Mouse (Mus musculus): ENCODE measurements around the gene Rnf11. TPM values are rescaled to one million over a fixed set of nuclear protein-coding genes. Genes with fewer than 3 reads are reported as not detected.

Rnf11 gene
- polyA plus RNA-seq (2014; fragmentation: Nextera tagmentation; extraction: Ambion mirVana) = 25.0 and 25.2 TPM in 2 replicates

- Histone ChIP-seq H3K27ac (ENCODE audit: low read depth, low read length) (no peak within 1 kb of the TSS), H3K9me3 (ENCODE audit: control insufficient read depth, low read length) (no peaks in the 10 kb centered on the region), H3K4me3 (ENCODE audit: low read depth, low read length) (no peak within 1 kb of the TSS), H3K4me1 (replicated peaks; ENCODE audit: control insufficient read depth, insufficient read depth, low read length) (no peaks in the 10 kb centered on the region), H3K36me3 (ENCODE audit: control insufficient read depth, insufficient read depth, low read length) (no peaks in the 10 kb centered on the region), H3K27me3 (replicated peaks; ENCODE audit: control insufficient read depth, insufficient read depth, low read length) (no peaks in the 10 kb centered on the region), H3K4me2 (no peak within 1 kb of the TSS), H3K9ac (ENCODE audit: low read depth, low read length) (no peak within 1 kb of the TSS)
- ATAC-seq (replicated peaks; ENCODE audit: low FRiP score) (no peak), DNase-seq (ENCODE audit: low spot score) (no peak)
- 73% methylated on average over 3 of the region's 3 CpGs for WGBS
These were observed at the start of gene Rnf11 for GRCm38 (mm10) chr4:109484621-109485020. Gene Rnf11, minus strand, starts transcription at chr4:109484728.

- ATAC-seq (replicated peaks; ENCODE audit: low FRiP score) (no peak), DNase-seq (ENCODE audit: low spot score) (no peak)
- H3K4me3 ChIP-seq (ENCODE audit: low read depth, low read length) = no peak within 1 kb of the TSS
- no peaks in the 10 kb centered on the region for H3K36me3 ChIP-seq (ENCODE audit: control insufficient read depth, insufficient read depth, low read length)
- no peaks in the 10 kb centered on the region for H3K4me1 ChIP-seq (replicated peaks; ENCODE audit: control insufficient read depth, insufficient read depth, low read length)
- no peak within 1 kb of the TSS for H3K4me2 ChIP-seq
- no peaks in the 10 kb centered on the region for H3K9me3 ChIP-seq (ENCODE audit: control insufficient read depth, low read length)
- no peak within 1 kb of the TSS for H3K9ac ChIP-seq (ENCODE audit: low read depth, low read length)
- no peak within 1 kb of the TSS for H3K27ac ChIP-seq (ENCODE audit: low read depth, low read length)
- WGBS = 90% methylated on average over 2 of the region's 2 CpGs
- no peaks in the 10 kb centered on the region for H3K27me3 ChIP-seq (replicated peaks; ENCODE audit: control insufficient read depth, insufficient read depth, low read length)
These were observed 46.6 kb upstream of the Rnf11 start, which contains the start of gene 4930522H14Rik for GRCm38 (mm10) chr4:109531111-109531510. Gene 4930522H14Rik, minus strand, starts transcription at chr4:109531297.

GRCm38 (mm10) chr4:109530245-109530816, 45.8 kb upstream of the Rnf11 start:
- H3K4me2 ChIP-seq = no peak overlapping the region
- no peak overlapping the region for H3K9ac ChIP-seq (ENCODE audit: low read depth, low read length)
- H3K4me3 ChIP-seq (ENCODE audit: low read depth, low read length) = no peak overlapping the region
- no peak overlapping the region for H3K27ac ChIP-seq (ENCODE audit: low read depth, low read length)
- ATAC-seq (replicated peaks; ENCODE audit: low FRiP score) (no peak), DNase-seq (ENCODE audit: low spot score) (no peak)
- H3K27me3 ChIP-seq (replicated peaks; ENCODE audit: control insufficient read depth, insufficient read depth, low read length) = no peaks in the 10 kb centered on the region
- H3K4me1 ChIP-seq (replicated peaks; ENCODE audit: control insufficient read depth, insufficient read depth, low read length) = no peaks in the 10 kb centered on the region
- 75% methylated on average over 15 of the region's 15 CpGs for WGBS
- no peaks in the 10 kb centered on the region for H3K36me3 ChIP-seq (ENCODE audit: control insufficient read depth, insufficient read depth, low read length)
- no peaks in the 10 kb centered on the region for H3K9me3 ChIP-seq (ENCODE audit: control insufficient read depth, low read length)

GRCm38 (mm10) chr4:109504885-109505284, 20.4 kb upstream of the Rnf11 start:
- Histone ChIP-seq H3K9me3 (ENCODE audit: control insufficient read depth, low read length) (no peaks in the 10 kb centered on the region), H3K36me3 (ENCODE audit: control insufficient read depth, insufficient read depth, low read length) (no peaks in the 10 kb centered on the region), H3K9ac (ENCODE audit: low read depth, low read length) (no peak overlapping the region), H3K27me3 (replicated peaks; ENCODE audit: control insufficient read depth, insufficient read depth, low read length) (no peaks in the 10 kb centered on the region), H3K4me3 (ENCODE audit: low read depth, low read length) (no peak overlapping the region), H3K4me1 (replicated peaks; ENCODE audit: control insufficient read depth, insufficient read depth, low read length) (no peaks in the 10 kb centered on the region), H3K27ac (ENCODE audit: low read depth, low read length) (no peak overlapping the region), H3K4me2 (no peak overlapping the region)
- 4% methylated on average over 5 of the region's 5 CpGs for WGBS
- DNase-seq (ENCODE audit: low spot score) (no peak), ATAC-seq (replicated peaks; ENCODE audit: low FRiP score) (peak; percentile 57; the same call in 1 of the 2 replicates)

- Histone ChIP-seq H3K4me3 (ENCODE audit: low read depth, low read length) (no peak overlapping the region), H3K27ac (ENCODE audit: low read depth, low read length) (no peak overlapping the region), H3K4me2 (no peak overlapping the region), H3K9ac (ENCODE audit: low read depth, low read length) (no peak overlapping the region), H3K36me3 (ENCODE audit: control insufficient read depth, insufficient read depth, low read length) (no peaks in the 10 kb centered on the region), H3K9me3 (ENCODE audit: control insufficient read depth, low read length) (no peaks in the 10 kb centered on the region), H3K27me3 (replicated peaks; ENCODE audit: control insufficient read depth, insufficient read depth, low read length) (no peaks in the 10 kb centered on the region), H3K4me1 (replicated peaks; ENCODE audit: control insufficient read depth, insufficient read depth, low read length) (no peaks in the 10 kb centered on the region)
- ATAC-seq (replicated peaks; ENCODE audit: low FRiP score) = no peak
- 78% methylated on average over 11 of the region's 11 CpGs for WGBS
- DNase-seq (ENCODE audit: low spot score) = peak; percentile 9
These were observed 13.9 kb upstream of the Rnf11 start for GRCm38 (mm10) chr4:109498476-109498875.

GRCm38 (mm10) chr4:109493581-109493980, 9.1 kb upstream of the Rnf11 start:
- H3K4me3 ChIP-seq (ENCODE audit: low read depth, low read length) = no peak overlapping the region
- no peaks in the 10 kb centered on the region for H3K27me3 ChIP-seq (replicated peaks; ENCODE audit: control insufficient read depth, insufficient read depth, low read length)
- no peaks in the 10 kb centered on the region for H3K36me3 ChIP-seq (ENCODE audit: control insufficient read depth, insufficient read depth, low read length)
- no peak overlapping the region for H3K9ac ChIP-seq (ENCODE audit: low read depth, low read length)
- H3K27ac ChIP-seq (ENCODE audit: low read depth, low read length) = no peak overlapping the region
- no peak overlapping the region for H3K4me2 ChIP-seq
- no peaks in the 10 kb centered on the region for H3K9me3 ChIP-seq (ENCODE audit: control insufficient read depth, low read length)
- H3K4me1 ChIP-seq (replicated peaks; ENCODE audit: control insufficient read depth, insufficient read depth, low read length) = no peaks in the 10 kb centered on the region
- DNase-seq (ENCODE audit: low spot score) (no peak), ATAC-seq (replicated peaks; ENCODE audit: low FRiP score) (no peak)

- WGBS = 33% methylated on average over 1 of the region's 1 CpGs
- no peak overlapping the region for H3K9ac ChIP-seq (ENCODE audit: low read depth, low read length)
- ATAC-seq (replicated peaks; ENCODE audit: low FRiP score) (peak; percentile 70), DNase-seq (ENCODE audit: low spot score) (no peak)
- no peaks in the 10 kb centered on the region for H3K9me3 ChIP-seq (ENCODE audit: control insufficient read depth, low read length)
- no peak overlapping the region for H3K4me3 ChIP-seq (ENCODE audit: low read depth, low read length)
- H3K27ac ChIP-seq (ENCODE audit: low read depth, low read length) = no peak overlapping the region
- H3K4me2 ChIP-seq = no peak overlapping the region
- H3K27me3 ChIP-seq (replicated peaks; ENCODE audit: control insufficient read depth, insufficient read depth, low read length) = no peaks in the 10 kb centered on the region
- no peaks in the 10 kb centered on the region for H3K36me3 ChIP-seq (ENCODE audit: control insufficient read depth, insufficient read depth, low read length)
- H3K4me1 ChIP-seq (replicated peaks; ENCODE audit: control insufficient read depth, insufficient read depth, low read length) = no peaks in the 10 kb centered on the region
These were observed 4.3 kb upstream of the Rnf11 start for GRCm38 (mm10) chr4:109488812-109489211.

GRCm38 (mm10) chr4:109482701-109483100, 1.8 kb downstream of the Rnf11 start:
- ATAC-seq (replicated peaks; ENCODE audit: low FRiP score) (no peak), DNase-seq (ENCODE audit: low spot score) (no peak)
- whole genome bisulfite sequencing = 87% methylated on average over 1 of the region's 1 CpGs
- Histone ChIP-seq H3K27ac (ENCODE audit: low read depth, low read length) (no peak overlapping the region), H3K4me2 (no peak overlapping the region), H3K9ac (ENCODE audit: low read depth, low read length) (no peak overlapping the region), H3K36me3 (ENCODE audit: control insufficient read depth, insufficient read depth, low read length) (no peaks in the 10 kb centered on the region), H3K9me3 (ENCODE audit: control insufficient read depth, low read length) (no peaks in the 10 kb centered on the region), H3K4me3 (ENCODE audit: low read depth, low read length) (no peak overlapping the region), H3K4me1 (replicated peaks; ENCODE audit: control insufficient read depth, insufficient read depth, low read length) (no peaks in the 10 kb centered on the region), H3K27me3 (replicated peaks; ENCODE audit: control insufficient read depth, insufficient read depth, low read length) (no peaks in the 10 kb centered on the region)

- DNase-seq (ENCODE audit: low spot score) (no peak), ATAC-seq (replicated peaks; ENCODE audit: low FRiP score) (no peak)
- no peak overlapping the region for H3K4me2 ChIP-seq
- no peaks in the 10 kb centered on the region for H3K9me3 ChIP-seq (ENCODE audit: control insufficient read depth, low read length)
- H3K36me3 ChIP-seq (ENCODE audit: control insufficient read depth, insufficient read depth, low read length) = no peaks in the 10 kb centered on the region
- WGBS = 73% methylated on average over 2 of the region's 2 CpGs
- H3K4me1 ChIP-seq (replicated peaks; ENCODE audit: control insufficient read depth, insufficient read depth, low read length) = no peaks in the 10 kb centered on the region
- no peak overlapping the region for H3K9ac ChIP-seq (ENCODE audit: low read depth, low read length)
- H3K27ac ChIP-seq (ENCODE audit: low read depth, low read length) = no peak overlapping the region
- no peaks in the 10 kb centered on the region for H3K27me3 ChIP-seq (replicated peaks; ENCODE audit: control insufficient read depth, insufficient read depth, low read length)
- no peak overlapping the region for H3K4me3 ChIP-seq (ENCODE audit: low read depth, low read length)
These were observed 3.1 kb downstream of the Rnf11 start for GRCm38 (mm10) chr4:109481424-109481823.

Data from liver, embryonic 11.5 days (tissue).